ENCODE assay signal across 26 mouse cellular contexts in the genomic region with DNA sequence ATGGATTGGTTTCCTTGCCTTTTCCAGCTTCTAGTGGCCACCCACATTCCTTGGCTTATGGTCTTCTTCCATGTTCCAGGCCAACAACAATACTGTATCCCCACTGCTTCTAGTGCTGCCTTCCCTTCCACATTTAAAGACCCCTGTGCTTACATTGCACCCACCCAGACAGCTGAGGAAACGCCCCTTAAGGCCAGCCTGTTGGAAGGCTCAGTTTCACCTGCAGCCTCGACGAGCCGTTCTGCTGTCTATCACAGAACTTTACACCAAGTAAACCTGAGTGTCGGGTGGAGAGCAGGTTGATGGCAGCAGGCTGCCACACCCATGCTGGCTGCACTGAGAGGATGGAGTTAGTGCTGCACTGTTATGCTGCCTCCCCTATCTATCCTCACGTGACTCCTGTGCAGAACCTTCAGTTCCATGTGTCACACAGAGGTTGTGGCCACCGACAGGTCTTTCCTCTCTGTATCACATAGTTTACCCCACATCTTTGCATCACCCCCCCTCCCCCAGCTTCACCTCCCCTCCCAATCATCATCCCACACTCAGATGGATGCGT. TPM values are rescaled to one million over a fixed set of nuclear protein-coding genes. Genes with fewer than 3 reads are reported as not detected.
DNase-seq lines count a peak whose midpoint lies in the region; ATAC-seq and TF ChIP-seq lines count a peak whose summit lies in the region.
"Had no signal": no experiment of that assay in that cellular context is flagged by ENCODE, and none has a peak within 500 bp of the region (broad histone marks: within the 10 kb centered on the region; RNA-seq: fewer than 3 reads in every experiment).

No protein-coding gene starts in this region.

- peaks cover 11% of the 10 kb centered on the region; the same call in 1 of the 2 replicates for H3K4me1 ChIP-seq in kidney, embryonic 14.5 days (ENCODE audit: control insufficient read depth, insufficient read depth, low read length)
- peaks cover 21% of the 10 kb centered on the region for H3K4me1 ChIP-seq in lung, embryonic 16.5 days (replicated peaks; ENCODE audit: control insufficient read depth, insufficient read depth, low read length)
- H3K4me1 ChIP-seq in lung, adult 2 months (ENCODE audit: control insufficient read depth, insufficient read depth, low read length): peaks cover 7% of the 10 kb centered on the region
- 0 out of 2 replicates have a peak, but pooled peaks cover 5% of the 10 kb centered on the region for H3K4me1 ChIP-seq in intestine, postnatal 0 days (replicated peaks; ENCODE audit: control insufficient read depth, insufficient read depth, low read length)
- no peaks in the 10 kb centered on the region for H3K4me1 ChIP-seq in forebrain, embryonic 14.5 days (ENCODE audit: control insufficient read depth, insufficient read depth, low read length)

- H3K27me3 ChIP-seq in kidney, embryonic 14.5 days (ENCODE audit: control insufficient read depth, insufficient read depth, low read length): no peaks in the 10 kb centered on the region
- H3K27me3 ChIP-seq in lung, embryonic 16.5 days (ENCODE audit: control insufficient read depth, insufficient read depth, low read depth, low read length): no peaks in the 10 kb centered on the region
- H3K27me3 ChIP-seq in intestine, postnatal 0 days (replicated peaks; ENCODE audit: control insufficient read depth, insufficient read depth, low read length): no peaks in the 10 kb centered on the region
- no peaks in the 10 kb centered on the region for H3K27me3 ChIP-seq in forebrain, embryonic 14.5 days (replicated peaks; ENCODE audit: control insufficient read depth, insufficient read depth, low read length)
- H3K27me3 ChIP-seq: heart, embryonic 13.5 days had no signal

- no peak for TF ChIP-seq CTCF in lung, adult 2 months (IDR thresholded peaks at IDR 0.05; ENCODE audit: insufficient read depth, low read length)
- no peak for TF ChIP-seq CTCF in intestine, postnatal 0 days (IDR thresholded peaks at IDR 0.05; ENCODE audit: low read depth)

- DNase-seq in kidney, adult 8-10 months: no peak
- no peak for DNase-seq in lung, adult 2 months
- DNase-seq in NIH3T3 (ENCODE audit: low read depth): peak; percentile 35
- DNase-seq in forebrain, embryonic 14.5 days (ENCODE audit: low spot score): no peak
- DNase-seq: adrenal gland, adult 8-10 months; B cell, adult 2 months; cerebellum, adult 2 months; cerebellum, postnatal 25 days; gastrocnemius, adult 2 months; gastrocnemius, postnatal 36 days; heart, adult 2 months; kidney, adult 11 months; kidney, postnatal 14 days; liver; lung, postnatal 4 days; midbrain, embryonic 14.5 days; thymus, adult 18-20 months; thymus, postnatal 25 days had no signal

- no peak overlapping the region for H3K27ac ChIP-seq in kidney, embryonic 14.5 days (ENCODE audit: low read depth, low read length)
- peak overlapping the region; percentile 74 for H3K27ac ChIP-seq in lung, embryonic 16.5 days (ENCODE audit: low read length)
- 0 out of 2 replicates have a peak overlapping the region, but pooled peaks have one; percentile 35 for H3K27ac ChIP-seq in intestine, postnatal 0 days (ENCODE audit: low read depth, low read length)
- H3K27ac ChIP-seq in forebrain, embryonic 14.5 days (ENCODE audit: low read depth, low read length): no peak overlapping the region
- H3K27ac ChIP-seq: heart, embryonic 13.5 days; liver, embryonic 14.5 days had no signal

- H3K4me2 ChIP-seq in kidney, embryonic 14.5 days (replicated peaks; ENCODE audit: low read depth, low read length): no peak overlapping the region
- H3K4me2 ChIP-seq in lung, embryonic 16.5 days (ENCODE audit: low read depth, low read length): no peak overlapping the region
- no peak overlapping the region for H3K4me2 ChIP-seq in intestine, postnatal 0 days (replicated peaks; ENCODE audit: low read depth)
- H3K4me2 ChIP-seq in forebrain, embryonic 14.5 days (ENCODE audit: low read length): no peak overlapping the region
- H3K4me2 ChIP-seq: heart, embryonic 13.5 days had no signal

- H3K9me3 ChIP-seq in kidney, embryonic 14.5 days (ENCODE audit: control insufficient read depth, low read length): no peaks in the 10 kb centered on the region
- no peaks in the 10 kb centered on the region for H3K9me3 ChIP-seq in lung, embryonic 16.5 days (ENCODE audit: control insufficient read depth, low read length)
- H3K9me3 ChIP-seq in intestine, postnatal 0 days (ENCODE audit: control insufficient read depth): no peaks in the 10 kb centered on the region
- no peaks in the 10 kb centered on the region for H3K9me3 ChIP-seq in forebrain, embryonic 14.5 days (replicated peaks; ENCODE audit: control insufficient read depth, low read length)
- H3K9me3 ChIP-seq: heart, embryonic 13.5 days had no signal

- H3K36me3 ChIP-seq in kidney, embryonic 14.5 days (ENCODE audit: control insufficient read depth, insufficient read depth, low read length): no peaks in the 10 kb centered on the region
- no peaks in the 10 kb centered on the region for H3K36me3 ChIP-seq in lung, embryonic 16.5 days (ENCODE audit: control insufficient read depth, insufficient read depth, low read length)
- H3K36me3 ChIP-seq in intestine, postnatal 0 days (ENCODE audit: control insufficient read depth, insufficient read depth): no peaks in the 10 kb centered on the region; the same call in 1 of the 2 replicates
- H3K36me3 ChIP-seq in forebrain, embryonic 14.5 days (ENCODE audit: control insufficient read depth, insufficient read depth, low read length): no peaks in the 10 kb centered on the region

- no peak for TF ChIP-seq POLR2A in lung, adult 2 months (IDR thresholded peaks at IDR 0.05; ENCODE audit: borderline replicate concordance, extremely low read depth, low read depth, low read length)

- no peak overlapping the region for H3K9ac ChIP-seq in kidney, embryonic 14.5 days (ENCODE audit: low read depth, low read length)
- no peak overlapping the region for H3K9ac ChIP-seq in lung, embryonic 16.5 days (ENCODE audit: low read length)
- no peak overlapping the region for H3K9ac ChIP-seq in intestine, postnatal 0 days (ENCODE audit: low read depth, low read length)
- no peak overlapping the region for H3K9ac ChIP-seq in forebrain, embryonic 14.5 days (ENCODE audit: low read length)
- H3K9ac ChIP-seq: heart, embryonic 13.5 days; liver, embryonic 14.5 days had no signal

- ATAC-seq in kidney, embryonic 14.5 days (ENCODE audit: low FRiP score, low TSS enrichment): peak; percentile 46
- peak; percentile 15; the same call in 1 of the 2 replicates for ATAC-seq in lung, embryonic 16.5 days (ENCODE audit: low read depth)
- peak; percentile 52; the same call in 1 of the 2 replicates for ATAC-seq in intestine, postnatal 0 days
- ATAC-seq in forebrain, embryonic 14.5 days: no peak
- ATAC-seq: forebrain, embryonic 16.5 days; hindbrain, embryonic 16.5 days had no signal

- no peak overlapping the region for H3K4me3 ChIP-seq in kidney, embryonic 14.5 days (ENCODE audit: low read length)
- no peak overlapping the region for H3K4me3 ChIP-seq in lung, embryonic 16.5 days (ENCODE audit: low read length)
- no peak overlapping the region for H3K4me3 ChIP-seq in lung, adult 2 months (replicated peaks; ENCODE audit: extremely low read depth, low read depth, low read length)
- no peak overlapping the region for H3K4me3 ChIP-seq in intestine, postnatal 0 days (ENCODE audit: low read depth, low read length)
- no peak overlapping the region for H3K4me3 ChIP-seq in forebrain, embryonic 14.5 days (ENCODE audit: low read depth, low read length)
- H3K4me3 ChIP-seq: gastrocnemius, adult 2 months; heart, adult 2 months; heart, embryonic 13.5 days had no signal

- 45% methylated on average over 8 of the region's 8 CpGs for WGBS in kidney, embryonic 14.5 days
- WGBS in lung, embryonic 16.5 days: 35% methylated on average over 8 of the region's 8 CpGs
- WGBS in lung, adult 2 months: 66% methylated on average over 8 of the region's 8 CpGs
- WGBS in intestine, postnatal 0 days: 36% methylated on average over 8 of the region's 8 CpGs
- WGBS in forebrain, embryonic 14.5 days: 95% methylated on average over 8 of the region's 8 CpGs

RNA-seq across cellular contexts. Expression of a gene that starts 57.9 kb away (rescaled TPM):
- 51.7 and 59.4 TPM in 2 replicates for polyA plus RNA-seq in kidney, embryonic 14.5 days (2014; fragmentation: Nextera tagmentation; extraction: Ambion mirVana)
- 59.3 and 64.7 TPM in 2 replicates for polyA plus RNA-seq in lung, embryonic 16.5 days (2015; fragmentation: Nextera tagmentation; extraction: Ambion mirVana)
- 3.9 and 8.7 TPM in 2 replicates for polyA plus RNA-seq in lung, adult 2 months (2012; rRNA removed)
- polyA plus RNA-seq in intestine, postnatal 0 days (2015; fragmentation: Nextera tagmentation; extraction: Ambion mirVana): 79.1 and 82.0 TPM in 2 replicates
- polyA plus RNA-seq in forebrain, embryonic 14.5 days (2014; fragmentation: Nextera tagmentation; extraction: Ambion mirVana): 73.6 and 74.1 TPM in 2 replicates

RNA-seq across cellular contexts. Expression of a gene that starts 58.4 kb away (rescaled TPM):
- polyA plus RNA-seq in kidney, embryonic 14.5 days (2014; fragmentation: Nextera tagmentation; extraction: Ambion mirVana): 1.1 TPM in 2 replicates
- 9.7 and 13.3 TPM in 2 replicates for polyA plus RNA-seq in lung, embryonic 16.5 days (2015; fragmentation: Nextera tagmentation; extraction: Ambion mirVana)
- polyA plus RNA-seq in lung, adult 2 months (2012; rRNA removed): 4.7 and 9.4 TPM in 2 replicates
- 0.97 and 1.4 TPM in 2 replicates for polyA plus RNA-seq in intestine, postnatal 0 days (2015; fragmentation: Nextera tagmentation; extraction: Ambion mirVana)
- polyA plus RNA-seq in forebrain, embryonic 14.5 days (2014; fragmentation: Nextera tagmentation; extraction: Ambion mirVana): 2.3 and 3.2 TPM in 2 replicates
- polyA plus RNA-seq: embryonic facial prominence, embryonic 11.5 days had no signal

Comparison
In these comparisons a context has a peak if more than half of its experiments do, and no peak if none do; other contexts are left out.
1. H3K27ac ChIP-seq: peak in lung, embryonic 16.5 days (single experiment) and intestine, postnatal 0 days (single experiment); none in kidney, embryonic 14.5 days (single experiment) and forebrain, embryonic 14.5 days (single experiment).